Mouse (Mus musculus): ENCODE measurements around the gene BC055324.
A peak's percentile ranks its signal among the peaks of the same experiment; 100 is the strongest.

Gene BC055324

DNA sequence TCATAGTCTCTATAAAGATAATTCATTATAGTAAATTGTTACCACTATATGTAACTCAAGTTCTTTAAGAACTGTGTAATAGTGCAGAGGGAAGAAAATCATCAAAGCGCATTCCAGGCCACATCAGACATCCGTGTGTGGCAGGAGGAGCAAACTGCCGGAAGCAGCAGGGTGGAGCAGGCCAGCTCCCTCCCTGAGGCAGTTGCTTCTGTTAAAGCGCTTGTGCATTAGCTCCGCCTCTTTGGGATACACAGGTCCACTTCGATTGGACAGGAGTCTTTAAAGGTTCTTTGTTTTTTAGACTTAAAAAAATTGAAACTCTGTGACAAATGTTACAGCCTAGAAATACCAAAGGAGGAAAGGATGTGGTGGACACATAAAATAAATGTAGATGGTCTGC lies 52.5 kb downstream of the BC055324 start:
- DNase-seq = no peak

GRCm38 (mm10) chr1:163934591-163934990 lies 60.0 kb downstream of the BC055324 start:
- DNase-seq = no peak

DNA sequence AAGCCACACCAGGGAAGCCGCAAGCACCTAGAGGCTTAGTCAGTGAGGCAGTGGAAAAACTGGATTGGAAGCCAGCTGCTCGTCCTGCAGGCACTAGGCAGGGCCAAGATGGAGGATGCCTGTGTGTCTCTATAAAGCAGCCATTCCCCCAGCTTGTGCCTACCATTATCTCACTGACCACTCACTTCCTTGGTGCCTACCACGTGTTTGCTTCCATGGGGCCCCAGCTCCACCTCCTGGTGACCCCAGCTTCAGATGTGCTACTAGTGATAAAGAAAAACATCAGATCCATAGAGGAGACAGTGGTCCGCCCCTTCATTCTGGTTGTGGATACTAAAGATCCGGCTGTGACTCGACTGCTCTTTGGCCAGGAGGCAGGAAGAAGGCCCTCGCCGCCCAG lies 62.8 kb downstream of the BC055324 start:
- no peak for DNase-seq

DNA sequence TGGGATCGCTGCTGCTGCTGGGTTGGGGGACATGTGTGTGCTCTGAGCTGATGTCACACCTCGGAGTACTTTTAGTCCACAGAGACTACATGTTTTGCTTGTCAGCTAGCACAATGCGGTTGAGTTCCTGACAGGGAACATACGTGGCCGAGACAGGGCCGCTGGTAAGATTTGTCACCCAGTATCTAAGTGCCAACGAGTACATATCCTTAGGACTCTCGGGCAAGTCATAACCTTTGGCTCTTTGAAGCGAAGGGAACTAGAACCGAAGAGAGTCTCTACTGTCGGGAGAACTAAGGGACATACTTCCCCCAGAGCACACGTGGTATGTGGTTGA lies 64.2 kb downstream of the BC055324 start:
- no peak for DNase-seq

GRCm38 (mm10) chr1:163929636-163930457 lies 64.7 kb downstream of the BC055324 start:
- peak; percentile 91 for DNase-seq

- no peak for DNase-seq
Measured at GRCm38 (mm10) chr1:163928846-163929245, 65.8 kb downstream of the BC055324 start, which contains the start of gene Scyl3. TSS of gene Scyl3 (plus strand) at chr1:163929100.

GRCm38 (mm10) chr1:163924093-163924492 lies 70.5 kb downstream of the BC055324 start:
- DNase-seq = no peak

DNA sequence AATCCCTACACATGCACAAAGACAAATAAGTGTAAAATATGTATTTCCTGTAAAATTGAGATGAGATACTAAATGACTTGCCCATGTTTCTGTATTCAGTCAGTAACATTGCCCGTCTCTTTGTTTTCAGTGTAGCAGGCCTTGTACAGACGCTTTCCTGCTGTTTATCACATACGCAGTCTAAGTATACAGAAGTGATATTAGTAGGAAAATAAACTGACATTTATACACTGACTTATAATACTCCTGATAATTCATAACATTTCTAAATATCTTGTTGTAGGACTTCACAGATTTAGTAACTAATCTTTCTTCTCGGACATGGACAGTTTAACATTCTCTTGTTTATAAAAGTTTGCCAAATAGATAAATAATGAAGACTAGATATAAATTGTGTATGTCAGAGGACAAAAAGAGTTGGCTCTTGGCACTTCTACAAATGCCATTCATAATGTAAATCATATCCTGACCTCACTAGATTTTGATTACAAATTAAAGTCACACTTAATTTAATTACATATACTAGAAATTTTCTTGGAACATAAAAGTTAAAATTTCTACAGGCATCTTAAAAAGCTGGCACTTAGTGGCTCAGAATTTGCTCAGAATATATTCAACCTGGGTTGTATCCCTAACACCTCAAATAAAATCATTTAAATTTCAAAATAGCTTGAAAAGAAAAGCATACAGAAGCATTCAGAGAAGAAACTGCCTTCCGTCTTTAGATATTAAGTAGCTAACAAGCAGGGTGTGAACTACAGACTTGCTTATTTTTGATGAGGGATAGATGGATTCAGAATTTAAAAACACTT lies 77.0 kb downstream of the BC055324 start:
- no peak for DNase-seq

GRCm38 (mm10) chr1:163911981-163912380 lies 82.6 kb downstream of the BC055324 start:
- DNase-seq = no peak

- no peak for DNase-seq
Measured at GRCm38 (mm10) chr1:163910785-163911184, 83.8 kb downstream of the BC055324 start.

DNA sequence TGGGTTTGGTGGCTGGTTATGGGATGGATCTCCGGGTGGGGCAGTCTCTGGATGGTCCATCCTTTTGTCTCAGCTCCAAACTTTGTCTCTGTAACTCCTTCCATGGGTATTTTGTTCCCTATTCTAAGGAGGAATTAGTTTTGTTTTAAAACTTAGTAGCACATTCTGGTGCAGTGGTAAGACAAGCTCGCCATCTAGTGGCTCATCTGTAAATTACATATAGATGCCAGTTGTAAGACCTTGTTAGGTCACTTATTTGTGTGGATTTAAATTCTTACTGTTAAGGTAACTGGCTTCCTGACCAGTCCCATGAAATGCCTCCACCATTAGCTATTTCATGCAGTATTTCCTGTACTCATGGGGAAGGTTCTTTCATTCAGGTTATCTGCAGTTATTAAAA lies 84.3 kb downstream of the BC055324 start:
- DNase-seq = peak; percentile 39

- DNase-seq = no peak
Measured at GRCm38 (mm10) chr1:163908389-163908788, 86.2 kb downstream of the BC055324 start.

GRCm38 (mm10) chr1:163907007-163907811 lies 87.4 kb downstream of the BC055324 start:
- no peak for DNase-seq

DNA sequence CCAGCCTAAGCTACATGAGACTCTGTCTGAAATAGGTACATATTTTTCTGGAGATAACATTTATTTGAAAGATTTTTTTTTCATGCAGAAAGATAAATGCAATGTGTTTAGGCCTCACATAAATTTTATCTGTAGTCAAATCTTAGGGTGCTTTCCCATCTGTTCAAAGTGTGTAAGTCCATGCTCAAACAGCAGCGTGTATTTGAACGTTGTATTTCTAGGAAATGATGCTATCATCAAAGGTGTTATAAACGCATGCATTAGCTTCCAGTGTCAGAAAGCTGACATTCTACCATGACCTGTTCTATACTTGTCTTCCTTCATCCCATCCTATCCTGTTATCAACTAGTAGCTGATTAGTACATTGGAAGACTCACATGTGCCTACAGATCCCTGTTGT lies 91.2 kb downstream of the BC055324 start:
- no peak for DNase-seq

GRCm38 (mm10) chr1:163900168-163900567 lies 94.4 kb downstream of the BC055324 start:
- no peak for DNase-seq

GRCm38 (mm10) chr1:163899575-163899974 lies 95.0 kb downstream of the BC055324 start:
- no peak for DNase-seq

- DNase-seq = no peak
Measured at GRCm38 (mm10) chr1:163898291-163898764, 96.3 kb downstream of the BC055324 start.

Data from thymus, postnatal 14 days (tissue).